Mouse (Mus musculus) C2C12 (cell line): ENCODE measurements around the gene Asb18.

Source experiments
- CTCF ChIP-seq: IDR thresholded peaks from one replicate; pipeline ENCODE4 v1.5.1; 2011; ENCODE audit not compliant: control insufficient read depth, insufficient read depth, insufficient read length
- MAX ChIP-seq: IDR thresholded peaks from one replicate; pipeline ENCODE4 v1.6.1; 2011; ENCODE audit warnings: mild to moderate bottlenecking, control low read depth
- MYOD1 ChIP-seq: IDR thresholded peaks from one replicate; pipeline ENCODE4 v1.6.1; 2011; ENCODE audit warnings: low read depth; ENCODE audit not compliant: control insufficient read depth, insufficient read length
- MYOG ChIP-seq: IDR thresholded peaks from one replicate; pipeline ENCODE4 v1.6.1; 2011; ENCODE audit not compliant: control insufficient read depth, insufficient read length; ENCODE audit errors: extremely low read depth

DNA sequence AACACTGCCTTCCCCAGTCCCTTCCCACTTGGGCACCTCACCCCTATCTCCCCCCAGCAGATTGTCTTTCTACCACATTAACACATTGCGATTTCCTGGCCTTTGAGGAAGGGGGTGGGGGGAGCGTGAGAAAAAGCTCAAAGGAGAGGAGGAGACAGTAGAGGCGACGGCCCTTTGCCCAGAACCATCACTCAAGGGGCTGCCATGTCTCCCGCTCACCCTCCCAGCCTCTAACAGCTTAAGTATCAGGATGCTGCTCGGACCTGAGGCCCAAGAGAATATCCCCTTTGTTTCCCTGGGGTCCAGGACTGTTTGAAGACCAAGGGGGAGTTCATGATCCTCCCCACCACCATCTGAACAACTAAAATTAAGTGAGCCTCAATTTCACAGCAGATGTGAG lies 85.3 kb downstream of the Asb18 start:
- TF ChIP-seq CTCF (no peak), MYOD1 (no peak), MYOG (no peak), MAX (no peak)
